Mouse (Mus musculus) embryo, embryonic 9.5 days (tissue): Measurements from ENCODE around the gene Asf1a.
A peak's percentile ranks its signal among the peaks of the same experiment; 100 is the strongest.
"Not testable (repeated sequence)": the region's sequence is repeated elsewhere in the genome, so short reads cannot be mapped to it uniquely, and the experiment has no call there.

ENCODE experiments used
- DNase-seq: peaks from one replicate; pipeline ENCODE4 v3.0.0-alpha.2; 2017; ENCODE audit errors: extremely low spot score

Asf1a gene

DNA sequence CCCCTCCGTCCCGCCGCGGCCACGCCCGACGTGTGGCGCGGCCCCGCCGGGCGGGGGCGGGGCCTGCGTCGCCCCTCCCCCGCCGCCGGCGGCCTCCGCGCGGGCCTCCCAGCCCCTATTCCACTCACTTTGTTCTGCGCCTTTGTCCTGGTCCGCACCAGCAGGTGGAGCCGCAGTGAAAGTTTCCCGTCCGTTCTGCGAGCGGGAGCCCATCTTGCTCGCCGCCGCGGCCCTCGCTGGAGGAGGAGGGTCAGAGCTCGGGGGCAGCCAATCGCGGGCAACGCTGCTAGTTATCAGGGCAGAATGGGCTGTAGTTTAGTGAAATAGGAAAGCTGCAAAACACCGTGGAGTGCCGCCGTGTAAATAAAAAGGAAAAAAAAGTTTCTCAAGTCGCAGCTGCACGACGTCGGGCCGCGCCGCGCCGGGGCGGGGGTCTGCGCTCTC, at the start of gene Asf1a:
Gene Asf1a, plus strand, starts transcription at position 81 of the 444 bp plus-strand sequence.
- DNase-seq, result peak; percentile 97

- DNase-seq, result no peak
These were observed 34.6 kb upstream of the Asf1a start for GRCm38 (mm10) chr10:53562001-53562400.

- DNase-seq, result no peak
These were observed 31.0 kb upstream of the Asf1a start for GRCm38 (mm10) chr10:53565538-53565937.

DNA sequence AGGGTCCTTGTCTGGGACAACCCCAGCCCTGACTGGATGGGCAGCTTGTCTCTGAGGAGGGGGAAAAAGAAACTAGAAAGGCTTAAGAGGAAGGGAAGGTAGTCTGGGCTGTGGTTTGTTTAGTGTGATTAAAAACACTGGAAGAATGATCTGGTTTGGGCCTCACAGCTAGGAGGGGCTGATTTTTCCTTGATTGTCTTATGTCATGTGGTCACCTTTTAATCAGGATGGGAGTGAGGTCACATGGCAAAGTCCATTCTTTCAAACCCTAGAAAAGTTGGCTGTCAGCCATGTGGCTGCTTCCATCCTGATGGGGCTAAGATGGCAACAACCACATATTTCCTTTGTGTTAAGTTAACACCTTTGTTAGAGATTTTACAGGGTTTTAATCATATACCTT, 28.0 kb upstream of the Asf1a start:
- DNase-seq, result no peak

DNA sequence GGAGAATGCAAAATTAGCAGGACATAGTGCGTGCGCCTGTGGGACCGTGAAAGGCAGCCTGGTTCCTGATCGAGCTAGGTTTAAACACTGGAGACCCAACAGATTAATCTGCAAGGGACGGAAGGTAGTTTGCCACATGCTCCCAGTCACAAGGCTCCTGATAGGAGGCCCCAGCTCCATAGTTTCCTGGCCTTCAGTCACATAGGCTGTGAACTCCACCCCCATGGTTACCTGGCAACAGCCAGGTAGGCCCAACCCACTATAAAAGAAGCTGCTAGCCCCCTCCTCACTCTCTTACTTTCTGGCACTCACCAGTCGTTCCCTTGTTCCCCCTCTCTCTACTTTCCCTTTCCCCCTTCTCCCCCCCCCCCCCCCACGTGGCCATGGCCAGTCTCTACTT, 16.4 kb upstream of the Asf1a start:
- DNase-seq, result peak; percentile 22

DNA sequence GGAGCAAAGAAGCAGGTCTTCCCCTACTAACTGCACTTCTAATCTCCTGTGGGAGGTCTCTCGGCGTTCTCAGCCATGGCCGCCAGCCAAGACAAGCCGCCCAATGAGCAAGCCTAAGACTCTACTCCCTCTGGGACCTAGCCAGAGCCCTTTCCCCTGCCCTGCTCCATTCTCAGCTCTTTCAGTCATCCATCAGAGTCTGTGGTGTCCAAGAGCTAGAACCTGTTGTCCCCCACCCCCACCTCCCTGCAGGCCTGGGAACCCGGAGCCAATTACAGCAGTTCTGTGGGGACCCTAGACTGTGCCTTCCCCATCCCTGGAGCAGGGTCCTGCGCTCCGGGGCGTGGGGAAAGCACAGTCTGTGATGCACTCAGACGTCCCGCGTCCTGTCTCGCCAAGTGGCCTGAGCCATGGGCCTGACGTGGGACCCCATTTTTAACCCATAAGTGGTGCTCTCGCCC, 15.9 kb upstream of the Asf1a start:
- peak; percentile 46 for DNase-seq

DNA sequence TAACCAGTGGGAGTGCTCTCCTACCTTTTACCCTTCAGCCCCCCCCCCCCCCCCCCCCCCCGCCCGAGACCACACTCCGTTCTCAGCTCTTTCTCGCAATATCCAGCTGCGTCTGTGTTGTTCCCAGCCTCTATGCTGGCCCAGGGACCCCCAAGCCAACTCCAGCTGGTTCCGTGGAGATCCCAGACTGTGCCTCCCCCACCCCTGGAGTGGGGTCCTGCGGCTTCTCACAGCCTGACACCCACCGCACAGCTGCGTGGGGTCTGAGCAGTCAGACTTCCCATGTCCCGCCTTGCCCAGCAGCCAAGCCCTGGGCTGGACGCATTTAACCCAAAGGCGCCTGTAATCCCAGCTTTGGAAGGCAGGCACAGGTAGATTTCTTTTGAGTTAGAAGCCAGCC, 15.5 kb upstream of the Asf1a start:
- DNase-seq, result peak; percentile 19

DNA sequence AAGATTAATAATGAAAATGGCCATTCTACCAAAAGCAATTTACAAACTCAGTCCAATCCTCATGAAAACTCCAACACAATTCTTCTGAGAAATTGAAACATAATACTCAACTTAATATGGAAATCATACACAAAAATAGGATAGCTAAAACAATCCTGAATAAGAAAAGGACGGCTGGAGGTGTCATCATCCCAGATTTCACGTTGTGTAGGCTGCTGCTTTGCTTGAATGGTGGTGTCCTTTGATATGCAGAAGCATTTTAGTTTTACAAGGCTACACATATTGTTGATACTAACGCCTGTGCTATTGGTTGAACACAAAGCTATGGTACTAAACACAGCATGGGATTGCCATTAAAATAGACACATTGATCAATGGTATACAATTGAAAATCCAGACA, 10.8 kb upstream of the Asf1a start:
- DNase-seq, result no peak

DNA sequence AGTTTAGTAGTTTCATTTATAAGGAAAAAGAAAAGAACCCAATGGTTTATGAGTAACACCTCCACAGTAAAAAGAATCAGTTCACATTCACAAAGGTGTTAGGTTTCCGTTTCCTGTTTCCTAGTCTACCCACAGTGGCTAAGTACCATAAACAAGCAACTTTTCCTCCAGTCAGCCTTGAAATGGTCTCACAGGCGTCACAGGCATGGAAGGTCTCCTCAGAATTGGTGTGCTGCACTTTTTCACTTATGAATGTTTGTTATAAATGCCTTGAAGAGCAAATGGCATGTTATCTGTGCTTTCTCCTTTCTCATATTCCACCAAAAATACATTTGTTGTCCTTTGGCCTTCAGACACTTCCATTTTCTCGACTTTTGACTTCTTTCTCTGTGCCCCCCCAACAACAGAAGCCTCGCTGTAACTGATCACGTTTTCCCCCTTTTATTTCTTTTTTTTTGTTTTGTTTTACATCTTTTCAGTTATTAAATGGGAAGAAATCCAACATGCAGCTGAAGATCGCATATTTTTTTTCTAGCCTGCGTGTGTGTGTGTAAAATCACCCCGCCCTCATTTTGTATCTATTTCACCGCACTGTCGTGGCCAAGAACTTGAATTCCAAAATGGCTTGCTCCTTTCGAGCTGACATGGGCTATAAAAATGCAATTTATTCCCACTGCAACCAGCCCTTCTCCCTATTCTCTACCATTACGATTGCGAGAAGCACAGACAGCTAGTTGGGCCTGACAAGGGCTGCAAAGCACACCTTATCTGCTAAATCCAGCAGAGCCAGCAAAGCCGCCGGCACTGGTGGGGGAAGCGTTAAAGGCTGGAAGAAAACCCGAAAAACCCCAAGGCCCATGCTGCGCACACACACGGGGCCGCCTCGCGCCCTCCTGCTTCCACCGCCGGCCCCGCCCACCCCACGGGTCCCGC, 547 bp upstream of the Asf1a start:
- peak; percentile 9 for DNase-seq

DNA sequence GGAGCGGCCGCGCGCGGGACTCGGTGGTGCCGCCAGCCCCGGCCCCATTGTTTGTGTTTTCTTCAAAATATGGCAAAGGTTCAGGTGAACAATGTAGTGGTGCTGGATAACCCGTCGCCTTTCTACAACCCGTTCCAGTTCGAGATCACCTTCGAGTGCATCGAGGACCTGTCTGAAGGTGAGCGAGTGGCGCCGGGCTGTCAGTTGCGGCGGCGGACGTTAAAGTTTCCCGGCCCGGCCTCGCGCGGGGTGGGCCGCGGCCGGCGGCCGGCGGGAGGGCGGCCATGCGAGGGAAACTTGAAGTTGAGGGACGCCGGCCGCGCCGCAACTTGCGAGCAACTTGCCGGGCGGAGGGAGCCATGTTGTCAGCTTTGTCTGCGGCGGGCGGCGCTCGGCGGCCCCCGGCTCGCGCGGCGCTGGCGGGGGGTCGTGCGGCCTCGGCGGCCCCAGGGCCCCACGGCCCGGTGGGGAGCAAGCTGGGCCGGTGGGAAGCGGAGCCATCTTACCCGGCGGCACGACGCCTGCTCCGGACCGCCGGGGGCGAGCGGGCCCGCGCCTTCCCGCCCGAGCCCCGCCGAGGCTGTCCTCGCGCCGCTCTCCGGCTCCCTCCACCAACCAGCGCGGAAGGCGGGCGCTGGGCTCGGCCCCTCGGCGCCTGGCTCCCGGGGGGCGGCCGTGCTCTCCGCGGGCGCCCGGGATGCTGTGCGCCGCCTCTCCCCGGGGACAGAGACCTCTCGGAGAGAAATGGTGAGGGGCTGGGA, 744 bp downstream of the Asf1a start:
- no peak for DNase-seq

- DNase-seq, result peak; percentile 17
These were observed 2.3 kb downstream of the Asf1a start for GRCm38 (mm10) chr10:53598821-53599220.

DNA sequence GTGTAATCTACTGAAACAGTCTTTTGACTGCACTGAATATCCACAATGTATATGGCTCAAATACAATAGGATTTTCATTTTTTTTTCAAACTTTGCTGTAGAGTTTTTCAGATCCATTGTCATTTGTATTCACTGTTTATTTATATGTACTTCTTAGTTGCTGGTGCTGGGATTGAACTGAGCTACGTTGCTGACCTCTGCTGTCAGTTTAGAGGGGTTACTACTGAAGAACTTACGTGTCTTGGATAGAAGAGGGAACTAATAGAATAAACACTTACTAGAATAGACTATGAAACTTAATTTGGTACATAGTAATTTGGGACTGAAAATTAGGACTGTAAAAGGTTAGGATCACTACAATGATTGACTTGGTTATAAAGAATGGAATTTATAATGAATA, 8.8 kb downstream of the Asf1a start:
- no peak for DNase-seq

DNA sequence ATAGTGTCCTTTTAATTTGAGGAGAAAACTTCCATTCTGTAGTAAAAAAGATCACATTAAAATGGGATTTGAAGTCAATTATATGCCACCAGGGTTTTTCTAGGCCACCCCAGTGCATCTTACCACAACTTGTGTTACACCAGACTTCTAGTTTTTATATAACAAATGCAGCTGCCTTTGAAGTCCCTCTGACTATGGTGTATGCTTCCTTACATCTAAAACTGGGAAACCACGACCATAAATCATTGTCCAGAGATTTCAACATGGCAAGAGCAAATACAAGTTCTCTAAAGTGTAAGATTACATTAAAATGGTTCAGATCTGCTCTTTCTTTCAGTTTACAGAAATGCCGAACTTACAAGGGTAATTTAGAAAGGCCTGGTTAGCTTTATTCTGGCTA, 11.7 kb downstream of the Asf1a start:
- DNase-seq, result no peak

GRCm38 (mm10) chr10:53612172-53612571, 15.6 kb downstream of the Asf1a start:
- no peak for DNase-seq

- no peak for DNase-seq
These were observed 17.4 kb downstream of the Asf1a start for GRCm38 (mm10) chr10:53613955-53614354.

DNA sequence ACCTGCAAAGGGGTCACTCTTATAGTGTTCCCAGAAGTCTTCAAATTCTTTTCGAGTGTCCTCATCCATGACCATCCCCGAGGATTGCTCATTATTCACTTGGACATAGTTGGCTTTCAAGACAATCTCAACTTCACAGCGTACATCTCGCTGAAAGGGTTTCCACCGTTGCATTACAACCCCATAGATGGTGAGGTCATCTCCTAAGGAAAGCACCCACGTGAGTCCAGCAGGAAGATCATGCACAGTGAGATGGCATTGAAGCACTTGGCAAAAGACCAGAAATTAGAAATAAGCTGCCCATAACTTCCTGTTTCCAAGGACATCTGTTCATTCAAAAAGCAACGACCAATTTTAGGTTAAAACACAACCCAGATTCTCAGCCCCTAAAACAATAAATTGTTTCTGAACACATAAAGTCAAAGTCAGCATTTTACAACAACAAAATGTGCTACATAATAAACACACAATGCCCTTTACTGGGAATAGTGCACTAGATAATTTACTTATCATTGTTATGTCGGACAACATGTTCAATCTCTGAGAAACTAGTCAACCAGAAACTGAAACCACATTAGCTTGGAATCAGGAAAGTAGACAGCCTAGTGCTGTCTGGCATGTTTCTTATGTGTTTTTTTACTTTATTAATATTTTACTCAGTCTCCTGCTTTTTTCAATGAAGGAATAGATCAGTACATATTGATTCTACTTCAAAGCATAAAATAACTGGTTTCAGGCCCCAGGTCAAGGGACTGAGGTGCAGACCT, 19.5 kb downstream of the Asf1a start:
- DNase-seq, result no peak

DNA sequence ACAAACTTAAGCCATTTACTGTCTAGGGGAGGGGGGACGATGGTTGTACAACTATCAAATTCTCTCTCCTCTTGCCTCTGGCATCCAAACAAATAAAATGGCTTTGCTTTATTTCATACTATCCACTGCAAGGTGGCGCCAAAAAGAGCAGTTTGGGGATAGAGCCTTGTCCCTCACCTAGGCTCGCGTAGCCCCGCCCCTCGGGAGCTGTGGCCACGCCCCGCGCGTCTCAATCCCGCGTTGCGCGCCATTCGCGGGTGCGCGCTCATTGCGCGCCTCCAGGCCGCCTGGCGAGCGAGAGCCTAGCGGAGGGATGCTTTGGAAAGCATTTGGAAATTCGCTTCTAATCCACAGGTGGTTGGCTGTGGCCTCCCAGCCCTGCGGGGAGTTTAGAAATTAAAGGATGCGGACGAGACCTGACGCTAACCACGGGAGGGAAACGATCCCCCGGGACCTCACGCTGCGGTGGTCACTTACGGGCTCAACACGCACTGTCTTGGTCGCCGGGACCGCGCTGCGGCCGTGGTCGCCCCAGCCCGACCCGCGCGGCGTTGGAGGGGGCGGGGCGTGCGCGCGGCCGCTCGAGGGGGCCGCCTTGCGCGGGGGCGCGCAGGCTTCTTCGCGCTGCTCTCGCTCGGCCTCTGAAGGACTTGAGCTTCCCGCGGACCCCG, 32.8 kb downstream of the Asf1a start:
- DNase-seq, result peak; percentile 90

DNA sequence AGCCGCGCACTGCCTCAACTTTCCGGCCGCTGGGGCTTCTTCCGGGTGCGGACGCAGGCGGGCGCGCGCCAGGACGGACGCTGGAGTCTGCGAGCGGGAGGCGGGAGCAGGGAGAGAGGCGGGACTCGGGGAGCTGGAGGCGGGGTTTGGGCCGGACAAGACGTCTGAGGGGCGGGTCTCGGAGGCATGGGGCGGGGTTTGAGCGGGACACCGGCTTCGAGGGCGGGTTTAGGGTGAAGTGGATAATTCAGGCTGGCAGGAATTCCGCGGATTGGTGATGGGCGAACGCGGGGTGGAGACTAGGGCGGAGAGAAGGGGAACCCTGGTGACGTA, 33.3 kb downstream of the Asf1a start:
- DNase-seq, result peak; percentile 100

GRCm38 (mm10) chr10:53630339-53630738, 33.8 kb downstream of the Asf1a start, which contains the start of gene Mcm9:
Gene Mcm9 (minus strand): TSS chr10:53630439.
- DNase-seq, result not testable (repeated sequence)

- no peak for DNase-seq
These were observed 37.6 kb downstream of the Asf1a start for GRCm38 (mm10) chr10:53634160-53634559.

GRCm38 (mm10) chr10:53635246-53635971, 38.9 kb downstream of the Asf1a start:
- DNase-seq, result no peak
